In genomic region chr19:45158201-45158600, GRCm38 (mm10) we compare ENCODE assay signal across 29 mouse cellular contexts. TPM values are rescaled to one million over a fixed set of nuclear protein-coding genes. Genes with fewer than 3 reads are reported as not detected.
DNase-seq lines count a peak whose midpoint lies in the region; ATAC-seq and TF ChIP-seq lines count a peak whose summit lies in the region.
"Had no signal": no experiment of that assay in that cellular context is flagged by ENCODE, and none has a peak within 500 bp of the region (broad histone marks: within the 10 kb centered on the region; RNA-seq: fewer than 3 reads in every experiment).

No protein-coding gene starts in this region.

- no peak overlapping the region for H3K4me2 ChIP-seq in hindbrain, embryonic 11.5 days (replicated peaks; ENCODE audit: low read depth, low read length)
- no peak overlapping the region for H3K4me2 ChIP-seq in hindbrain, postnatal 0 days (ENCODE audit: low read depth, low read length)
- H3K4me2 ChIP-seq in midbrain, embryonic 13.5 days (replicated peaks): no peak overlapping the region
- H3K4me2 ChIP-seq: embryonic facial prominence, embryonic 13.5 days; embryonic facial prominence, embryonic 15.5 days; forebrain, embryonic 12.5 days had no signal

- no peaks in the 10 kb centered on the region for H3K4me1 ChIP-seq in hindbrain, embryonic 11.5 days (replicated peaks; ENCODE audit: control insufficient read depth, insufficient read depth, low read length)
- no peaks in the 10 kb centered on the region for H3K4me1 ChIP-seq in hindbrain, postnatal 0 days (ENCODE audit: insufficient read depth, low read length)
- peaks cover 28% of the 10 kb centered on the region for H3K4me1 ChIP-seq in midbrain, embryonic 10.5 days
- 0 out of 2 replicates have a peak, but pooled peaks cover 4% of the 10 kb centered on the region for H3K4me1 ChIP-seq in midbrain, embryonic 13.5 days (replicated peaks)
- peaks cover 38% of the 10 kb centered on the region for H3K4me1 ChIP-seq in testis, adult 2 months (ENCODE audit: control insufficient read depth, insufficient read depth, low read length)

- 7% methylated on average over 4 of the region's 4 CpGs for WGBS in hindbrain, embryonic 11.5 days
- 4% methylated on average over 4 of the region's 4 CpGs for WGBS in hindbrain, postnatal 0 days
- WGBS in midbrain, embryonic 10.5 days: under 1% methylated on average over 4 of the region's 4 CpGs
- WGBS in midbrain, embryonic 13.5 days: 1% methylated on average over 4 of the region's 4 CpGs

- no peak for TF ChIP-seq CTCF in hindbrain, postnatal 0 days (IDR thresholded peaks at IDR 0.05; ENCODE audit: low read depth)
- TF ChIP-seq CTCF in testis, adult 2 months (IDR thresholded peaks at IDR 0.05; ENCODE audit: control insufficient read depth, insufficient read depth, insufficient replicate concordance, low read depth, low read length): no peak

- no peak overlapping the region for H3K4me3 ChIP-seq in hindbrain, embryonic 11.5 days (ENCODE audit: low read depth, low read length)
- no peak overlapping the region for H3K4me3 ChIP-seq in hindbrain, postnatal 0 days (ENCODE audit: low read length)
- H3K4me3 ChIP-seq in midbrain, embryonic 10.5 days: no peak overlapping the region
- no peak overlapping the region for H3K4me3 ChIP-seq in midbrain, embryonic 13.5 days (replicated peaks)
- peak overlapping the region; percentile 56 for H3K4me3 ChIP-seq in testis, adult 2 months (ENCODE audit: control insufficient read depth, low read depth, low read length)
- H3K4me3 ChIP-seq: embryonic facial prominence, embryonic 13.5 days; embryonic facial prominence, embryonic 15.5 days; erythroblast, embryonic 14.5 days; forebrain, embryonic 10.5 days; forebrain, embryonic 12.5 days had no signal

- peaks cover 98% of the 10 kb centered on the region for H3K27me3 ChIP-seq in hindbrain, embryonic 11.5 days (ENCODE audit: control insufficient read depth, insufficient read depth, low read length)
- H3K27me3 ChIP-seq in hindbrain, postnatal 0 days (ENCODE audit: insufficient read depth, low read length): peaks cover 90% of the 10 kb centered on the region
- H3K27me3 ChIP-seq in midbrain, embryonic 10.5 days (ENCODE audit: low read depth, poor library complexity, severe bottlenecking): peaks cover 100% of the 10 kb centered on the region
- peaks cover 100% of the 10 kb centered on the region for H3K27me3 ChIP-seq in midbrain, embryonic 13.5 days
- peaks cover 13% of the 10 kb centered on the region for H3K27me3 ChIP-seq in testis, adult 2 months (ENCODE audit: control insufficient read depth, insufficient read depth, low read length)

- no peaks in the 10 kb centered on the region for H3K9me3 ChIP-seq in hindbrain, embryonic 11.5 days (ENCODE audit: control insufficient read depth, low read length)
- no peaks in the 10 kb centered on the region for H3K9me3 ChIP-seq in hindbrain, postnatal 0 days (ENCODE audit: low read length)
- H3K9me3 ChIP-seq in midbrain, embryonic 10.5 days (replicated peaks): no peaks in the 10 kb centered on the region
- H3K9me3 ChIP-seq in midbrain, embryonic 13.5 days: no peaks in the 10 kb centered on the region
- H3K9me3 ChIP-seq: embryonic facial prominence, embryonic 13.5 days; embryonic facial prominence, embryonic 15.5 days; forebrain, embryonic 10.5 days; forebrain, embryonic 12.5 days; G1E had no signal

- no peak for ATAC-seq in hindbrain, embryonic 11.5 days (ENCODE audit: low FRiP score)
- no peak for ATAC-seq in hindbrain, postnatal 0 days
- no peak for ATAC-seq in midbrain, embryonic 13.5 days
- ATAC-seq: activated CD4-positive, CD25-positive, alpha-beta regulatory T cell, adult 4 months; CD4-positive, CD25-positive, alpha-beta regulatory T cell, adult 4 months; forebrain, embryonic 14.5 days; forebrain, embryonic 16.5 days; Patski had no signal

- no peak overlapping the region for H3K9ac ChIP-seq in hindbrain, embryonic 11.5 days (ENCODE audit: low read depth, low read length)
- H3K9ac ChIP-seq in hindbrain, postnatal 0 days (replicated peaks; ENCODE audit: low read length): no peak overlapping the region
- H3K9ac ChIP-seq in midbrain, embryonic 13.5 days (replicated peaks): no peak overlapping the region
- H3K9ac ChIP-seq: embryonic facial prominence, embryonic 13.5 days; embryonic facial prominence, embryonic 15.5 days; forebrain, embryonic 12.5 days had no signal

- H3K27ac ChIP-seq in hindbrain, embryonic 11.5 days (ENCODE audit: low read depth, low read length): no peak overlapping the region
- no peak overlapping the region for H3K27ac ChIP-seq in hindbrain, postnatal 0 days
- H3K27ac ChIP-seq in midbrain, embryonic 10.5 days (replicated peaks): no peak overlapping the region
- H3K27ac ChIP-seq in midbrain, embryonic 13.5 days: no peak overlapping the region
- H3K27ac ChIP-seq in testis, adult 2 months (ENCODE audit: control insufficient read depth, insufficient read depth, low read depth, low read length): no peak overlapping the region
- H3K27ac ChIP-seq: embryonic facial prominence, embryonic 13.5 days; embryonic facial prominence, embryonic 15.5 days; forebrain, embryonic 10.5 days; forebrain, embryonic 12.5 days had no signal

- H3K36me3 ChIP-seq in hindbrain, embryonic 11.5 days (ENCODE audit: control insufficient read depth, insufficient read depth, low read length): no peaks in the 10 kb centered on the region
- no peaks in the 10 kb centered on the region for H3K36me3 ChIP-seq in hindbrain, postnatal 0 days (ENCODE audit: insufficient read depth, low read length)
- H3K36me3 ChIP-seq in midbrain, embryonic 10.5 days: no peaks in the 10 kb centered on the region
- no peaks in the 10 kb centered on the region for H3K36me3 ChIP-seq in midbrain, embryonic 13.5 days
- H3K36me3 ChIP-seq in testis, adult 2 months (ENCODE audit: control insufficient read depth, insufficient read depth, low read length): no peaks in the 10 kb centered on the region
- H3K36me3 ChIP-seq: embryonic facial prominence, embryonic 13.5 days; embryonic facial prominence, embryonic 15.5 days; forebrain, embryonic 10.5 days; forebrain, embryonic 12.5 days; G1E had no signal

- no peak for TF ChIP-seq POLR2A in testis, adult 2 months (IDR thresholded peaks at IDR 0.05; ENCODE audit: control insufficient read depth, low read depth, low read length)

- peak; percentile 34 for DNase-seq in hindbrain, embryonic 11.5 days (ENCODE audit: low spot score)
- DNase-seq in hindbrain, postnatal 0 days (ENCODE audit: low spot score): no peak
- peak; percentile 27 for DNase-seq in midbrain, embryonic 10.5 days (ENCODE audit: low spot score)
- no peak for DNase-seq in testis, postnatal 10 days (ENCODE audit: low spot score)
- DNase-seq: adrenal gland, adult 8-10 months; adrenal gland, postnatal 14 days; adrenal gland, postnatal 36 days; B cell, adult 2 months; cerebellum, adult 11-12 months; cerebellum, adult 2 months; cerebellum, adult 9-10 months; cerebellum, postnatal 10 days; cerebellum, postnatal 25 days had no signal

RNA-seq across cellular contexts. Expression of gene Tlx1, which starts 7.7 kb away (rescaled TPM):
- polyA plus RNA-seq in hindbrain, embryonic 11.5 days (2014; fragmentation: Nextera tagmentation; extraction: Ambion mirVana): 2.2 and 4.0 TPM in 2 replicates
- 0.61 and 1.2 TPM in 2 replicates for total RNA-seq in hindbrain, postnatal 0 days (2014; rRNA removed)
- polyA plus RNA-seq in hindbrain, postnatal 0 days (2015; fragmentation: Nextera tagmentation; extraction: Ambion mirVana): 0.61 and 0.93 TPM in 2 replicates
- 0.11 and 0.22 TPM in 2 replicates for polyA plus RNA-seq in midbrain, embryonic 10.5 days (2016; fragmentation: Nextera tagmentation; extraction: Ambion mirVana)
- 0.07 TPM in 1 of 2 replicates, not detected in the other for polyA plus RNA-seq in midbrain, embryonic 13.5 days (2015; fragmentation: Nextera tagmentation; extraction: Ambion mirVana)
- 0.06 and 0.10 TPM in 2 replicates for polyA plus RNA-seq in testis, adult 2 months (2012; rRNA removed)
- total RNA-seq: adrenal gland, adult 18-20 months; adrenal gland, adult 8-10 months; adrenal gland, postnatal 36 days; CH12.LX had no signal
- polyA plus RNA-seq: activated CD4-positive, CD25-positive, alpha-beta regulatory T cell, adult 4 months; CD4-positive, CD25-positive, alpha-beta regulatory T cell, adult 4 months; cortical plate, adult 2 months; erythroblast, embryonic 14.5 days; forebrain, embryonic 10.5 days; forebrain, embryonic 14.5 days; forebrain, embryonic 16.5 days; G1E; Patski had no signal

Comparison
In these comparisons a context has a peak if more than half of its experiments do, and no peak if none do; other contexts are left out.
1. DNase-seq: peak in hindbrain, embryonic 11.5 days (single experiment) and midbrain, embryonic 10.5 days (single experiment); none in hindbrain, postnatal 0 days (single experiment) and testis, postnatal 10 days (single experiment).